Mouse (Mus musculus) thymus, adult 2 months (tissue): ENCODE results near the gene Zc3h6. TPM values are rescaled to one million over a fixed set of nuclear protein-coding genes. Genes with fewer than 3 reads are reported as not detected.
A peak's percentile ranks its signal among the peaks of the same experiment; 100 is the strongest.

ENCODE experiments used
- DNase-seq: peaks from one replicate; pipeline ENCODE4 v3.0.0; 2021
- H3K27ac ChIP-seq: fragments of 200-500 bp; 2 replicates; pipeline ENCODE4 v1.5.1; 2012; ENCODE audit warnings: low read length, control low read depth; ENCODE audit not compliant: control insufficient read depth, insufficient read depth
- H3K27me3 ChIP-seq: fragments of 200-500 bp; 2 replicates; pipeline ENCODE4 v1.6.1; 2012; ENCODE audit warnings: mild to moderate bottlenecking, low read length, moderate library complexity, mixed read lengths; ENCODE audit not compliant: control insufficient read depth, insufficient read depth
- H3K36me3 ChIP-seq: fragments of 200-500 bp; 2 replicates; pipeline ENCODE4 v1.6.1; 2012; ENCODE audit warnings: mild to moderate bottlenecking, low read length, moderate library complexity; ENCODE audit not compliant: control insufficient read depth, insufficient read depth
- H3K4me1 ChIP-seq: fragments of 200-500 bp; replicated peaks from 2 replicates; pipeline ENCODE4 v1.6.1; 2012; ENCODE audit warnings: low read length; ENCODE audit not compliant: control insufficient read depth, insufficient read depth
- H3K4me3 ChIP-seq: fragments of 200-500 bp; 2 replicates; pipeline ENCODE4 v1.5.1; 2012; ENCODE audit warnings: mild to moderate bottlenecking, low read length, control low read depth, moderate library complexity; ENCODE audit not compliant: control insufficient read depth, insufficient read depth
- CTCF ChIP-seq: fragments of 200-500 bp; IDR thresholded peaks from 2 replicates; pipeline ENCODE4 v1.5.1; 2012; ENCODE audit warnings: mild to moderate bottlenecking, control low read depth, low read length, moderate library complexity, borderline replicate concordance; ENCODE audit not compliant: control insufficient read depth, poor library complexity, insufficient read depth; ENCODE audit errors: extremely low read depth
- POLR2A ChIP-seq: fragments of 200-500 bp; IDR thresholded peaks from 2 replicates; pipeline ENCODE4 v1.6.1; 2012; ENCODE audit warnings: mild to moderate bottlenecking, low read length, control low read depth, moderate library complexity; ENCODE audit not compliant: control insufficient read depth, poor library complexity, insufficient read depth; ENCODE audit errors: extremely low read depth
- WGBS: fragments of 180-500 bp; shearing (Covaris S2); methylation state at CpG from one replicate; pipeline ENCODE4 v1.1.7; 2018; 5-methylcytosine and 5-hydroxymethylcytosine counted together
- polyA plus RNA-seq: library from polyadenylated mRNA; depleted of rRNA; stranded (reverse); fragments of >200 nt; gene quantifications from 2 replicates; pipeline ENCODE4 v1.2.3, GENCODE M21; 2012

Zc3h6 gene
- polyA plus RNA-seq, 1 experiment = 2.6 TPM

- Histone ChIP-seq H3K27ac (no peak overlapping the region), H3K4me1 (no peaks in the 10 kb centered on the region), H3K4me3 (no peak overlapping the region), H3K36me3 (no peaks in the 10 kb centered on the region), H3K27me3 (no peaks in the 10 kb centered on the region)
- TF ChIP-seq POLR2A = no peak
- no peak for TF ChIP-seq CTCF
- WGBS = 43% methylated on average over 6 of the region's 6 CpGs
- DNase-seq = no peak
Measured at GRCm38 (mm10) chr2:128947962-128948588, 19.1 kb upstream of the Zc3h6 start.

DNA sequence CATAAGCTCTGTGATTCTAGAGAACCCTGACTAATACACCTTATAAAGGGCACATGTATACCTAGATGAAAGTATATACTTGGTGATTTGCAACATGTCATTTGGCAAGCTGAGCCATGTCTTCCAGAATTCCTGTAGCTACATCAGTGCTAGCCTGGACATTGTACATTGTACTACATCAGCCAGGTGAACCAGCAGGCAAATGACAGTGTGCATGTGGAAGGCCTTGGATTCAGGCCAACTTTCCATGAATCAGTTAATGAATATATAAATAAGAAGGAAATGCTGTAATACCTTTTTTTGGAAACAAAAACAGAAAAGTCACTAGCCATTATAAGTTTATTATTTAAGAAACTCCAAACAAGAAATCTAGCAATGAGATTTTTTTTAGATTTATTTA lies 13.0 kb upstream of the Zc3h6 start:
- H3K27me3 ChIP-seq = no peaks in the 10 kb centered on the region
- H3K36me3 ChIP-seq = no peaks in the 10 kb centered on the region
- H3K4me1 ChIP-seq = no peaks in the 10 kb centered on the region
- TF ChIP-seq POLR2A (no peak), CTCF (no peak)
- H3K27ac ChIP-seq = no peak overlapping the region
- H3K4me3 ChIP-seq = no peak overlapping the region
- DNase-seq = no peak

DNA sequence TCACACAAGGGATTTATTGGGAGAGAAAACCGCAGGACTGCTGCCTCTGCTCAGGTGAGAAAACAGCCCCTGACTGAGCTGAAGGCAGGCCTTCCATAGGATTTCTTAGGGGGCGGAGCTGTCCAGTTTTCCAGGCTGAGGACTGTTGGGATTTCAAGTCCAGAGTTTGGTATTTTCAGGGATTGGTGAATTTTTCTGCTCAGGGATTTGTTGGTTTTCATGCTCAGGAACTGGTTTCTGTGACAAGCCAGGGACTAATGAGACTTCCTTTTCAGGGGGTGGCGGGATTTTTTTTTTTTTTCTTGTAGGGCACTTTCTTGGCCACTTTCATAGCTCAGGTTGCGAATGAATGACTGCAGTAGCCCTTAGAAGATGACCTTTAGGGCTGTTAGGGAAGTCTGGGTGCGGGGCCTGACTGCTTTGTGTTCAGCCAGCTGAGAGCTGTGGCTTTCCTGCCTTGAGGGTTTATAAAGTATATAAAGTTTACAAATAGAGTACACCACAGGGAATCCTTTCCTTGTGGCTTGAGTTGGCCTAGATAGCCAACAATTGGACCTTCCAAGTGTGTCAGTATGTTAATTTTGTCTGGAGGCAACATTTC lies 1.6 kb upstream of the Zc3h6 start:
- peaks cover 2% of the 10 kb centered on the region; the same call in 1 of the 2 replicates for H3K4me1 ChIP-seq
- DNase-seq = no peak
- H3K27ac ChIP-seq = no peak overlapping the region
- 75% methylated on average over 5 of the region's 5 CpGs for WGBS
- no peaks in the 10 kb centered on the region for H3K36me3 ChIP-seq
- no peak overlapping the region for H3K4me3 ChIP-seq
- TF ChIP-seq CTCF (no peak), POLR2A (no peak)
- H3K27me3 ChIP-seq = no peaks in the 10 kb centered on the region

GRCm38 (mm10) chr2:128966236-128966635 lies 966 bp upstream of the Zc3h6 start:
- no peaks in the 10 kb centered on the region for H3K36me3 ChIP-seq
- H3K27me3 ChIP-seq = no peaks in the 10 kb centered on the region
- H3K4me1 ChIP-seq = peaks cover 2% of the 10 kb centered on the region; the same call in 1 of the 2 replicates
- DNase-seq = no peak
- 7% methylated on average over 6 of the region's 6 CpGs for WGBS
- H3K4me3 ChIP-seq = no peak overlapping the region
- no peak overlapping the region for H3K27ac ChIP-seq
- TF ChIP-seq POLR2A = no peak
- no peak for TF ChIP-seq CTCF

GRCm38 (mm10) chr2:128967661-128968441 lies 649 bp downstream of the Zc3h6 start, which contains the start of gene Gm10762:
TSS of gene Gm10762 (minus strand) at chr2:128967725.
- Histone ChIP-seq H3K27ac (peak within 1 kb of the TSS; percentile 92), H3K27me3 (no peaks in the 10 kb centered on the region), H3K4me3 (peak within 1 kb of the TSS; percentile 89), H3K36me3 (no peaks in the 10 kb centered on the region), H3K4me1 (peaks cover 2% of the 10 kb centered on the region; the same call in 1 of the 2 replicates)
- TF ChIP-seq POLR2A (no peak; the same call in 1 of the 2 replicates), CTCF (no peak)
- under 1% methylated on average over 80 of the region's 80 CpGs for WGBS
- DNase-seq = peak; percentile 77

- Histone ChIP-seq H3K27me3 (no peaks in the 10 kb centered on the region), H3K27ac (no peak overlapping the region), H3K4me3 (no peak overlapping the region), H3K4me1 (peaks cover 2% of the 10 kb centered on the region; the same call in 1 of the 2 replicates), H3K36me3 (no peaks in the 10 kb centered on the region)
- DNase-seq = no peak
- TF ChIP-seq POLR2A = no peak
- no peak for TF ChIP-seq CTCF
Measured at GRCm38 (mm10) chr2:128968475-128969083, 1.4 kb downstream of the Zc3h6 start.
